Mouse (Mus musculus) olfactory bulb, adult 2 months (tissue): Measurements from ENCODE around the gene Fat4. TPM values are rescaled to one million over a fixed set of nuclear protein-coding genes. Genes with fewer than 3 reads are reported as not detected.

Source experiments
- H3K27ac ChIP-seq: fragments of 200-500 bp; 2 replicates; pipeline ENCODE4 v1.5.1; 2012; ENCODE audit warnings: low read depth, low read length; ENCODE audit not compliant: insufficient read depth
- H3K4me1 ChIP-seq: fragments of 200-500 bp; 2 replicates; pipeline ENCODE4 v1.6.1; 2012; ENCODE audit warnings: low read length; ENCODE audit not compliant: control insufficient read depth, insufficient read depth
- H3K4me3 ChIP-seq: fragments of 200-500 bp; 2 replicates; pipeline ENCODE4 v1.5.1; 2012; ENCODE audit warnings: mild to moderate bottlenecking, low read depth, low read length, moderate library complexity; ENCODE audit not compliant: insufficient read depth
- CTCF ChIP-seq: fragments of 200-500 bp; IDR thresholded peaks from 2 replicates; pipeline ENCODE4 v1.5.1; 2012; ENCODE audit warnings: low read depth, mild to moderate bottlenecking, low read length, moderate library complexity; ENCODE audit not compliant: insufficient read depth
- POLR2A ChIP-seq: fragments of 200-500 bp; IDR thresholded peaks from 2 replicates; pipeline ENCODE4 v1.6.1; 2012; ENCODE audit warnings: mild to moderate bottlenecking, low read depth, low read length, moderate library complexity; ENCODE audit not compliant: insufficient read depth
- WGBS: fragments of 180-500 bp; shearing (Covaris S2); methylation state at CpG from one replicate; pipeline ENCODE4 v1.1.7; 2018; 5-methylcytosine and 5-hydroxymethylcytosine counted together
- polyA plus RNA-seq: library from polyadenylated mRNA; stranded (reverse); fragments of >200 nt; gene quantifications from 2 replicates; pipeline ENCODE4 v1.2.4, GENCODE M21; 2012; ENCODE audit warnings: low replicate concordance; ENCODE audit not compliant: missing spikeins, insufficient read depth, insufficient read length

The Fat4 gene
- polyA plus RNA-seq, 1 experiment = not detected

DNA sequence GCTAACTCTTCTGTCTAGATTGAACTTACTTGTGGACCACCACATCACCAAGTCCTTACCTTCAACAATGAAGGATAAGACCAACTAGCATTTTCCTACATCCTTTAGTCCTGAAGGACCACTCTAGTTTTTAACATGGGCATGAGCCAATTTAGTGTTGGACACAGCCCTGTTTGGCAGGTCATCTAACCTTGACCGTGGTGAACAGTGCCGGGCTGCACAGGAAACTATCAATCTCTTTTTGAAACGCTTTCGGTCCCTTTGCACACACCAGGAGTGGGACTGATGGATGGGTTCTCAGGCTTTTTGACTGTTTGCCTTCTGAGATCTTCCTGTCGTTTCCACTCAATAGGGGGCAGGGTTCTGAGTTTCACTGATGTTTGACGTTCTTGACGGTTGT, 61.0 kb downstream of the Fat4 start:
- Histone ChIP-seq H3K4me1 (no peaks in the 10 kb centered on the region), H3K27ac (no peak overlapping the region), H3K4me3 (no peak overlapping the region)
- TF ChIP-seq POLR2A = no peak
- TF ChIP-seq CTCF = no peak
- WGBS = 87% methylated on average over 7 of the region's 7 CpGs

DNA sequence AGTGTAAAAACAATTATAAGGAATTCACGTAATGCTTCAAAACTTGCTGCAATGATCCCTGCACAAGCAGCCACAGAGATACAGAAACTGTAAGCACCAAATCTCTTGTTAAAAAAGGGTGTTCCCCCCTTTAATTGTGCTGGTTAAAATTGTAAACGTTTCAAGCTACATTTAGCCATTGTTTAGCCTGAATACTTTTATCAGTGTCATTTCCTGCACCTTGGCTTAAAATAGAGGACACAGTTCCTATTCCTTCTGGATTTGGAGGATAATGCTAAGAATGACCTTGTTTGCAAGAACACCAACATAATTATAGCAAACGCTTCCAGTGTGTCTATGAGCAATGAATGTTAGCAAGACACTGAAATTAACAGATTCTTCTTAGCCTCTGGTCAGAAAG, 65.9 kb downstream of the Fat4 start:
- H3K4me1 ChIP-seq = no peaks in the 10 kb centered on the region
- no peak for TF ChIP-seq POLR2A
- TF ChIP-seq CTCF = no peak
- no peak overlapping the region for H3K27ac ChIP-seq
- no peak overlapping the region for H3K4me3 ChIP-seq
- WGBS = 45% methylated on average over 3 of the region's 3 CpGs

DNA sequence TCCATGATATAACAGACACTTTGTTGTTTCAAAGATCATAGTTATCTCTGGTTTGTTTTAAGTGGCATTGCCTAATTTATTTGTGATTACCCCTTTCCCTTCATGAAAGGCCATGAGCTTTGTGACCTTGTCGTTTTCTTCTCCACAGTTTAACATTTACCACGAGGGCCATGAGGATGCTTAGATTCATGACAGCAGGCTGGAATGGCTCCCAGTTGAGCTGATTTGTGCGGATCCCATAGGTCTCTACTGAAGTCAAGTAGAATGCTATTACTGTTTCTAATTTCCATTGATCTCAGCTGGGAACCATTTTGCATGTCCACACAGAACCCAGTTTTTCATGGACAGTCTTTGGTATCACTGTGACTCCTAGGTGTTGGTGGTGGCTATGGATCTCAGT, 67.5 kb downstream of the Fat4 start:
- H3K27ac ChIP-seq = no peak overlapping the region
- H3K4me1 ChIP-seq = no peaks in the 10 kb centered on the region
- no peak overlapping the region for H3K4me3 ChIP-seq
- WGBS = 67% methylated on average over 3 of the region's 3 CpGs
- TF ChIP-seq CTCF (no peak), POLR2A (no peak)

DNA sequence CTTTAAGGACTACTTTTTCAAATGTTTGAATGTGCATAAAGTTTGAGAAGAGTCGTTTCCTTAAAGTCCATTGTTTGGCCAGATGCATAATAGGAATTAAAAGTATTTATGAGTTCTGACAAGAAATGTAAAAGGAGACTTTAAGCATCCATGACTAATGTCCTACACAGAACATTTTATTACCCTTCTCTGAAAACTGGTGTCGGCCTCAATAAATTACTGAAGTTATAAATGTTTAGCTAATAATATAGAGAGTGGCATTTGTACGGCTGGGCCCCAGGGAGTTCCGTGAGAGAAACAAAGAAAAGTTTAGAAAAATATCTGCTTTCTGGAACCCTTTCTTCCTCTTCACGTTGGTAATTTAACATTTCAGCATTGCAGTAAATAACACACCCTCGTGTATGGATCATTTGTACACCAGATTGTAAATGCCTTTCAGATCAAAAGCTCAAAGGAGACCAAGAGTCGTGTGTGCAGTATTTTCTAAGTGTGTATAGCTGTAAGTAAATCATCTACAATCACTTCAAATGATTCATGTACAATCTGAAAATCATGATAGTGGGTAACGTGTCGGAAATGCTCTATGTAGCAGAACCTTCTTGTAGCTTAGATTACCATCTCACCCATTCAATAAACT, 69.4 kb downstream of the Fat4 start:
- 74% methylated on average over 9 of the region's 9 CpGs for WGBS
- Histone ChIP-seq H3K4me1 (no peaks in the 10 kb centered on the region), H3K4me3 (no peak overlapping the region), H3K27ac (no peak overlapping the region)
- no peak for TF ChIP-seq CTCF
- TF ChIP-seq POLR2A = no peak

DNA sequence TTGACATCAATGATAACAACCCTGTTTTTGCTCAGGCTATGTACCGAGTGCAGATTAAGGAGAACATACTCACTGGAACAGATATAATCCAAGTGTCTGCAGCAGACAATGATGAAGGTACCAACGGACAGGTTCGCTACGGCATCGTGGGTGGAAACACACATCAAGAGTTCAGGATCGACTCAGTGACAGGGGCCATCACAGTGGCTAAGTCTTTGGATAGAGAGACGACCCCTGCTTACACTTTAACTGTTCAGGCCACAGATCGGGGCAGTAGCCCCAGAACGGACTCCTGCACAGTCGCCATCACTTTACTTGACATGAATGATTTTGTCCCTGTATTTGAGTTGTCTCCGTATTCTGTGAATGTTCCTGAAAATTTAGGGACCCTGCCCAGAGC, 70.4 kb downstream of the Fat4 start:
- TF ChIP-seq CTCF (no peak), POLR2A (no peak)
- Histone ChIP-seq H3K27ac (no peak overlapping the region), H3K4me3 (no peak overlapping the region), H3K4me1 (no peaks in the 10 kb centered on the region)
- 98% methylated on average over 11 of the region's 11 CpGs for WGBS

DNA sequence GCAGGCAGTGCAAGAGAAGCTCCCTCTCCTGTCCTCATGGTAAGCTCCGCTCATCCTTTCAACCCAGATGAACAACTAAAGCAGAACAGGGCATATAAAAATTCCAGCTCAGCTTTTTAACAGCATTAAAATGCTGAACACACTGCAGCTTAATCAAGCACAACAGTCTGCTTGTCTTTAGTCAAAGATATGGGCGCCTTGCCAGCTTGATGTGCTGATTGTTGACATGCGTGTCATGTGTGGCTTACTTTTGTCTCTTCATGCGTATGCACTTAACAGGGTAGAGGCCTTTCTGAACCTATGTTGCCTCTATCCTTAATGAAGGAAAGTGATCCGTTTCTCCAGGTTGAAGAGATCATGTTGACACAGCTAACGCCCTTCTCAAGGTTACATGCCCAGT, 75.6 kb downstream of the Fat4 start:
- no peak for TF ChIP-seq CTCF
- no peak for TF ChIP-seq POLR2A
- H3K4me3 ChIP-seq = no peak overlapping the region
- WGBS = 83% methylated on average over 6 of the region's 6 CpGs
- no peak overlapping the region for H3K27ac ChIP-seq
- H3K4me1 ChIP-seq = no peaks in the 10 kb centered on the region

DNA sequence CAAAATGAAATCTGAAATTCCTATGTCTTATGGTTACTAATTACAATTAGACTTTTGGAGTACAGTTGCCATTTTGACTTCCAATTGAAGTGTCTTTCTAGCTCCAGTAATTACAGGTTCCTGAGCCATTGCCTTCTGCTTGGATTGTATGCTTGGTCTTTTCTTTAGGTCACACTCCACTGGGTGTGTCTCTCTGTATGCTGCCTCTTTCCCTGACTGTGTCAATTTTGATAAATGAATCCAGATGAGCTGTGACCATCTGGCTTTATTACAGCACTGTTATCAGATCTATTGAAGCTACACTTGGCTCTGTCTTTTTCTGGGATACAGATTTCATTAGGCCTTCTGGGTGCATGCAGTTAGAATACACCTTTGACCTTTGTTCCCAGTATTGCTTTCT, 80.7 kb downstream of the Fat4 start:
- H3K4me3 ChIP-seq = no peak overlapping the region
- H3K27ac ChIP-seq = no peak overlapping the region
- no peak for TF ChIP-seq POLR2A
- TF ChIP-seq CTCF = no peak
- H3K4me1 ChIP-seq = no peaks in the 10 kb centered on the region

DNA sequence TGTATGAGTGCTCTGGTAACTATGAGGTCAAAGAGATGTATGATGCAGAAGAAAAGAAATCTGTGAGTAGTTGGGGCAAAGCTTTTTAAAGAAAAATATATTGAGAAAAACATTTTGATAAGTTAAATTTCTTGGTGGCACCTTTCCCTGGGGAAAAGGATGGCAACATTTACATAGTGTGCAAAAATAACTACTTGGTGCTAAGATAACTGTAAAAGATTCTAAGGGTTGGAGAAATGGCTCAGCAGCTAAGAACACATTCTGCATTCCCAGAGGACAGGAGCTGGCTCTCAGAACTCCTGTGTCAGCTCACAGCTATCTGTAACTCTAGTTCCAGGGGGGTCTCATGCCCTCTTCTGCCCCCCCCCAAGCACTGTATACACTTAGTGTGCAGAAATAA, 99.6 kb downstream of the Fat4 start:
- peaks cover 9% of the 10 kb centered on the region for H3K4me1 ChIP-seq
- no peak overlapping the region for H3K27ac ChIP-seq
- no peak overlapping the region for H3K4me3 ChIP-seq
- TF ChIP-seq POLR2A (no peak), CTCF (no peak)

DNA sequence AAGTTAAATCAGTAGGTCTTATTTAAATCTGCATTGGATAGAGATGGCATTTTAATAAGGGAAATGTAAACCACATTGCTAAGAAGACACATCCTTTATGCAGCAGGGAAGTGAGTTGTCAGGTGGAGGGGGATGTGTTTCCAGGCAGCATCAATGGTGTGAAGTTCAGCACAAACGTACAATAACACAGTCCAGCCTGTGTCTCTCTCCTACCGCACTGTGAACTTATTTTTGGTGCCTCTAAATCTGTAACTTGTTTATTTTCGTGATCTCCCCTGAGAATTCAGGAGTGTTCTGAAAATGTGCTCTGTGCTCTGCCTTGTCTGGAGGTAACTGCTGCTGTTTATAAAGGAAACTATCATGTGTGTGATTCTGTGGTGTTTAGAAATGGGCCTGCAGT, 102.4 kb downstream of the Fat4 start:
- WGBS = 49% methylated on average over 3 of the region's 3 CpGs
- no peaks in the 10 kb centered on the region for H3K4me1 ChIP-seq
- TF ChIP-seq CTCF = no peak
- no peak for TF ChIP-seq POLR2A
- H3K27ac ChIP-seq = no peak overlapping the region
- no peak overlapping the region for H3K4me3 ChIP-seq

DNA sequence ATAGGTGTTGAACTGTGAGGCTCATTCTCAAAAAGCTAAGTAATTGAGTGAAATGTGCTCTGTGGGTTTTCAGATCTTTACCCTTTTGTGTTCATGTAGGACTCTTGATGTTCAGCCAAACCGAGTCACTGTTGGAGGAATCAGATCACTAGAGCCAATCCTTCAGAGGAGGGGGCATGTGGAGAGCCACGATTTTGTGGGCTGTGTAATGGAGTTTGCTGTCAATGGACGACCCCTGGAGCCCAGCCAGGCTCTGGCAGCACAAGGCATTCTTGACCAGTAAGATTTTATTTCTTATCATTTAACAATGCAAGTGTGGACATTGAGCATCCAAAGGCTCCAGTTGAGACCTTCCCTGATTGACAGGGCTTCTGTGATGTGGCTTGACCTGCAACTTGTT, 113.3 kb downstream of the Fat4 start:
- Histone ChIP-seq H3K4me3 (no peak overlapping the region), H3K4me1 (no peaks in the 10 kb centered on the region), H3K27ac (no peak overlapping the region)
- TF ChIP-seq CTCF (no peak), POLR2A (no peak)
- WGBS = 43% methylated on average over 3 of the region's 3 CpGs
